Comparison of ENCODE assay signal across 29 mouse cellular contexts in genomic region chr1:94207859-94208258, GRCm38 (mm10).
"Had no signal": no experiment of that assay in that cellular context is flagged by ENCODE, and none has a peak within 500 bp of the region (broad histone marks: within the 10 kb centered on the region; RNA-seq: fewer than 3 reads in every experiment).

No protein-coding gene starts in this region.

- H3K36me3 ChIP-seq: limb, embryonic 10.5 days; limb, embryonic 12.5 days; limb, embryonic 13.5 days; limb, embryonic 15.5 days; liver, embryonic 12.5 days; liver, embryonic 13.5 days; liver, embryonic 15.5 days; lung, embryonic 15.5 days; midbrain, embryonic 10.5 days; midbrain, embryonic 12.5 days; midbrain, embryonic 13.5 days; neural tube, embryonic 12.5 days had no signal

- H3K4me2 ChIP-seq: limb, embryonic 12.5 days; limb, embryonic 13.5 days; limb, embryonic 15.5 days; liver, embryonic 11.5 days; liver, embryonic 12.5 days; liver, embryonic 13.5 days; liver, embryonic 15.5 days; lung, embryonic 15.5 days; midbrain, embryonic 11.5 days; midbrain, embryonic 12.5 days; midbrain, embryonic 13.5 days; neural tube, embryonic 12.5 days had no signal

- H3K27me3 ChIP-seq: limb, embryonic 12.5 days; limb, embryonic 13.5 days; limb, embryonic 15.5 days; liver, embryonic 12.5 days; liver, embryonic 13.5 days; liver, embryonic 15.5 days; lung, embryonic 15.5 days; megakaryocyte, embryonic 14.5 days; midbrain, embryonic 12.5 days; midbrain, embryonic 13.5 days; neural tube, embryonic 12.5 days had no signal

- DNase-seq: liver; liver, embryonic 13.5 days; liver, postnatal 0 days; lung, adult 18-20 months; lung, adult 2 months; lung, postnatal 10 days; lung, postnatal 14 days; lung, postnatal 4 days; midbrain, embryonic 14.5 days had no signal

- H3K27ac ChIP-seq: left cerebral cortex, adult 2 months; limb, embryonic 10.5 days; limb, embryonic 12.5 days; limb, embryonic 13.5 days; limb, embryonic 15.5 days; liver, embryonic 12.5 days; liver, embryonic 13.5 days; liver, embryonic 14.5 days; liver, embryonic 15.5 days; lung, embryonic 15.5 days; macrophage; midbrain, embryonic 10.5 days; midbrain, embryonic 12.5 days; midbrain, embryonic 13.5 days; neural tube, embryonic 12.5 days had no signal

- ATAC-seq: liver, embryonic 12.5 days; liver, postnatal 0 days; lung, postnatal 0 days; midbrain, embryonic 13.5 days; midbrain, embryonic 16.5 days had no signal

- H3K9ac ChIP-seq: limb, embryonic 12.5 days; limb, embryonic 13.5 days; limb, embryonic 15.5 days; liver, embryonic 12.5 days; liver, embryonic 13.5 days; liver, embryonic 14.5 days; liver, embryonic 15.5 days; liver, postnatal 0 days; lung, embryonic 15.5 days; midbrain, embryonic 12.5 days; midbrain, embryonic 13.5 days; neural tube, embryonic 12.5 days had no signal

- H3K4me1 ChIP-seq: limb, embryonic 10.5 days; limb, embryonic 12.5 days; limb, embryonic 13.5 days; limb, embryonic 15.5 days; liver, embryonic 12.5 days; liver, embryonic 13.5 days; liver, embryonic 15.5 days; lung, embryonic 15.5 days; megakaryocyte, embryonic 14.5 days; midbrain, embryonic 10.5 days; midbrain, embryonic 12.5 days; midbrain, embryonic 13.5 days; neural tube, embryonic 12.5 days had no signal

- H3K4me3 ChIP-seq: left cerebral cortex, adult 2 months; limb, embryonic 10.5 days; limb, embryonic 12.5 days; limb, embryonic 13.5 days; limb, embryonic 15.5 days; liver, embryonic 12.5 days; liver, embryonic 13.5 days; liver, embryonic 15.5 days; lung, embryonic 15.5 days; megakaryocyte, embryonic 14.5 days; midbrain, embryonic 10.5 days; midbrain, embryonic 12.5 days; midbrain, embryonic 13.5 days; myocyte; neural tube, embryonic 12.5 days had no signal

- H3K9me3 ChIP-seq: limb, embryonic 10.5 days; limb, embryonic 12.5 days; limb, embryonic 13.5 days; limb, embryonic 15.5 days; liver, embryonic 12.5 days; liver, embryonic 15.5 days; lung, embryonic 15.5 days; megakaryocyte, embryonic 14.5 days; midbrain, embryonic 10.5 days; midbrain, embryonic 12.5 days; midbrain, embryonic 13.5 days; neural tube, embryonic 12.5 days had no signal
